In the genomic region with DNA sequence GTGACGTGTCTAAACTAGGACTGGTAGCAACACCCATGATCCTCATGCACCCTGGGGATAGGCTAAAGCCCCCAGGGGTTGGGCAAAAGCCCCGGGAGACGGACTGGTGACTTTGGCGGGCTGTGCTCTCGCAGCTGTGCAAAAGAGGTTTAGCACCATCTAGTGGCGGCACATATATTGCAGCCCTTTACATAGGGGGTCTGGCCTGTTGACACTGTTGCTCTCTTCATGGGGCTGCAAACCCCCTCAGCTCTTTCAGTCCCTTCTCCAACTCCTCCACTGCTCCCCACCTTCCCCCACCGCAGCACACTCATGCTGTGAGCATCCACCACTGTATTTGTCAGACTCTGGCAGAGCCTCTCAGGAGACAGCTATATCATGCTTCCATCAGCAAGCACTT, we compare ENCODE assay signal across 8 mouse cellular contexts.
DNase-seq lines count a peak whose midpoint lies in the region; ATAC-seq and TF ChIP-seq lines count a peak whose summit lies in the region.
"Not testable (repeated sequence)": the region's sequence is repeated elsewhere in the genome, so short reads cannot be mapped to it uniquely, and the experiment has no call there.

No protein-coding gene starts in this region.

- ATAC-seq in forebrain, postnatal 0 days; hindbrain, embryonic 11.5 days (ENCODE audit: low FRiP score): not testable (repeated sequence)

- not testable (repeated sequence) for H3K4me2 ChIP-seq in forebrain, postnatal 0 days (ENCODE audit: low read depth); hindbrain, embryonic 11.5 days (replicated peaks; ENCODE audit: low read depth, low read length)

- not testable (repeated sequence) for H3K27me3 ChIP-seq in forebrain, postnatal 0 days (ENCODE audit: insufficient read depth, low read length); hindbrain, embryonic 11.5 days (ENCODE audit: control insufficient read depth, insufficient read depth, low read length)

- H3K9ac ChIP-seq in forebrain, postnatal 0 days; hindbrain, embryonic 11.5 days (ENCODE audit: low read depth, low read length): not testable (repeated sequence)

- DNase-seq in MEL-GATA-1-ER (ENCODE audit: extremely low read depth, low read depth): peak; percentile 45
- peak; percentile 6 for DNase-seq in cerebellum, adult 11 months
- peak; percentile 9 for DNase-seq in forebrain, postnatal 0 days
- peak; percentile 73 for DNase-seq in hindbrain, embryonic 11.5 days (ENCODE audit: low spot score)
- DNase-seq in layer of hippocampus, postnatal 25 days (ENCODE audit: extremely low spot score in 1 of 2, low spot score in 1 of 2): peak; percentile 69 to 82
- DNase-seq in lung, postnatal 25 days (ENCODE audit: low spot score): peak; percentile 14
- peak; percentile 3 to 7 for DNase-seq in right cerebral cortex, postnatal 36 days (ENCODE audit: low spot score in 2 of 2)
- DNase-seq in urinary bladder, postnatal 14 days (ENCODE audit: low spot score): peak; percentile 57

- WGBS in forebrain, postnatal 0 days: 28% methylated on average over 7 of the region's 7 CpGs
- WGBS in hindbrain, embryonic 11.5 days: 35% methylated on average over 7 of the region's 7 CpGs

- not testable (repeated sequence) for H3K36me3 ChIP-seq in forebrain, postnatal 0 days (ENCODE audit: insufficient read depth); hindbrain, embryonic 11.5 days (ENCODE audit: control insufficient read depth, insufficient read depth, low read length)

- peak; percentile 63 for TF ChIP-seq CTCF in forebrain, postnatal 0 days (IDR thresholded peaks at IDR 0.05; ENCODE audit: low read depth)

- H3K4me1 ChIP-seq in forebrain, postnatal 0 days (ENCODE audit: insufficient read depth); hindbrain, embryonic 11.5 days (replicated peaks; ENCODE audit: control insufficient read depth, insufficient read depth, low read length): not testable (repeated sequence)

- not testable (repeated sequence) for H3K27ac ChIP-seq in forebrain, postnatal 0 days (ENCODE audit: low read depth, low read length); hindbrain, embryonic 11.5 days (ENCODE audit: low read depth, low read length)

- not testable (repeated sequence) for H3K4me3 ChIP-seq in forebrain, postnatal 0 days (ENCODE audit: low read depth, low read length); hindbrain, embryonic 11.5 days (ENCODE audit: low read depth, low read length)

- H3K9me3 ChIP-seq in forebrain, postnatal 0 days (ENCODE audit: low read length); hindbrain, embryonic 11.5 days (ENCODE audit: control insufficient read depth, low read length): not testable (repeated sequence)

Comparison
In these comparisons a context has a peak if more than half of its experiments do, and no peak if none do; other contexts are left out.
1. DNase-seq: peak in every context shown above with its lines; median percentile 76 in layer of hippocampus, postnatal 25 days; 73 in hindbrain, embryonic 11.5 days; 57 in urinary bladder, postnatal 14 days; 45 in MEL-GATA-1-ER; 14 in lung, postnatal 25 days; 9 in forebrain, postnatal 0 days; 6 in cerebellum, adult 11 months; 5 in right cerebral cortex, postnatal 36 days.